Mouse (Mus musculus): ENCODE measurements around the gene Erc1. TPM values are rescaled to one million over a fixed set of nuclear protein-coding genes. Genes with fewer than 3 reads are reported as not detected.

Gene Erc1
- polyA plus RNA-seq, 1 experiment = 2.5 TPM

DNA sequence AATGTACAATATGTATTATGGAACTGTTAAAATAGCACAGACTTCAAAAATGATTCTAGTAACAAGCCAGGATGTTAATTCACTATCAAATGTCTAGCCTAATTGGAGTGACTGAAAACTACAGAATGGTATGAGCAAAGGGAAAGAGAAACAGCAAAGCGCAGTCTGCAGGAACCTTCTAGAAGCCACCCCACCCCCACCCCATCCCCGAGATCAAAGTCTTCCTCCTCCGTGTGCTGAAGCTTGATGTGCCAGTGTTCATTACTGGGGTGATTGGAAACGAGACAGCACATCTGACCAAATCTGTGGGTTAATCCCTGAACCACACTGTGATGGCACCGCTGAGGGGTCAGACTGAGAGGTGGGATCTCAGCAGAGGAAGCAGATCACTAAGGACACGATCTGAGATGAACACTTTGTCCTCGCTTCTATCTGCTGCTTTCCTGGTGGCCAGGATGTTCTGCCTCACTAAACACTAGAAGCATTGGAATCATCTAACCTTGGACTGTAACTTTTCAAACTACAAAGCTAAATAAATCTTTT, 98.8 kb downstream of the Erc1 start:
- TF ChIP-seq GATA1 (IDR thresholded peaks at IDR 0.05; ENCODE audit: low read length) = no peak

- no peak for TF ChIP-seq GATA1 (IDR thresholded peaks at IDR 0.05; ENCODE audit: low read length)
Measured at GRCm38 (mm10) chr6:119741861-119742260, 106.1 kb downstream of the Erc1 start.

- TF ChIP-seq GATA1 (IDR thresholded peaks at IDR 0.05; ENCODE audit: low read length) = no peak
Measured at GRCm38 (mm10) chr6:119740541-119740940, 107.4 kb downstream of the Erc1 start.

GRCm38 (mm10) chr6:119738638-119739375, 109.2 kb downstream of the Erc1 start:
- TF ChIP-seq GATA1 (IDR thresholded peaks at IDR 0.05; ENCODE audit: low read length) = no peak

DNA sequence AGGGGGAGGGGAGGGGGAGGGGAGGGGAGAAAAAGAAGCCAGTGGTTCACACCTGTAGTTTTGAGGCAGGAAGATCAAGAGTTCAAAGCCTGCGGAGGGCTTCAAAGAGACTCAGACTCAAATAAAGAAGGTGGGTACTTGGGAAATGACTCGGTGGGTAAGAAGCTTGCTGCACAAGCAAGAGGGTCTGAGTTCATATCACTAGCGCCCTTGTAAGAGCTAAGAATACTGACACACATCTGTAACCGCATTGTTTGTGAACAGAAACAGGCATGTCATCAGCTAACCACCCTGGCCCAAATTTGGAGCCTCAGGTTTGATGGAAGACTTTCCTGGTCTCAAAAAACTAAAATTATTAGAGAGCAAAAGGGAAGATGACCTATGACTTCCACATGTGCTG, 110.3 kb downstream of the Erc1 start:
- no peak for TF ChIP-seq GATA1 (IDR thresholded peaks at IDR 0.05; ENCODE audit: low read length)

- TF ChIP-seq GATA1 (IDR thresholded peaks at IDR 0.05; ENCODE audit: low read length) = no peak
Measured at GRCm38 (mm10) chr6:119735937-119736336, 112.0 kb downstream of the Erc1 start.

- no peak for TF ChIP-seq GATA1 (IDR thresholded peaks at IDR 0.05; ENCODE audit: low read length)
Measured at GRCm38 (mm10) chr6:119731155-119731554, 116.8 kb downstream of the Erc1 start.

GRCm38 (mm10) chr6:119715234-119715633, 132.7 kb downstream of the Erc1 start:
- no peak for TF ChIP-seq GATA1 (IDR thresholded peaks at IDR 0.05; ENCODE audit: low read length)

- TF ChIP-seq GATA1 (IDR thresholded peaks at IDR 0.05; ENCODE audit: low read length) = no peak
Measured at GRCm38 (mm10) chr6:119713961-119714360, 134.0 kb downstream of the Erc1 start.

- no peak for TF ChIP-seq GATA1 (IDR thresholded peaks at IDR 0.05; ENCODE audit: low read length)
Measured at GRCm38 (mm10) chr6:119712486-119712885, 135.5 kb downstream of the Erc1 start.

DNA sequence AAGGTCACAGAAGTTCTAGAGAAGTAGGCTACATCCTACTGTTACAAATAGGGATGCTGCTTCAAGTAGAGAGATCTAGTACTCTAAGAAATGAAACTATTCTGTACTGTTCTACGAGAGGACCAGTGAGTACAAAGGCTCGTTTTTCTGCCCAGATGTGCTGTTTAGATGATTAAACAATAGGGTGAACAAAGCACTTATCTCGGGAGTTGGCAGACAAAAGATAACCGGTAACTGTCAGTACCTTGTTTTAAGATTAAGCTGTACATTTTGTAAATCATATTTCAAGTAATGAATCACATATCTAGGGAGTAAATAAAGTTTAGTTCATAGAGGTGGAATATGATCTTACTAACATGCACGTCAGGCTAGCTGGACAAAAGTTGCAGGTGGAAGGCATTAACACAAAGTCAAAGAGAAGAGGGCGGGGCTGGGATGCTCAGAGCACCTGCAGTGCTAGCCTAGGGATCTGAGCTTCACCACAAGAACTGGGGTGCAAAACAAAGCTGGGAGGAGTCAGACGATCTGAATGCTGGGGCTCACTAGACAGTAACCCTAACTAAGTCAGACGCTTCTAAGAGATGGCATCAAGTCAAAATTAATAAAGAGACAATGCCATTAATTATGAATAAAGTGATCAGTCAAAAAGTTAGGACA, 136.2 kb downstream of the Erc1 start:
- TF ChIP-seq GATA1 (IDR thresholded peaks at IDR 0.05; ENCODE audit: low read length) = no peak

- TF ChIP-seq GATA1 (IDR thresholded peaks at IDR 0.05; ENCODE audit: low read length) = no peak
Measured at GRCm38 (mm10) chr6:119709552-119709951, 138.4 kb downstream of the Erc1 start.

- TF ChIP-seq GATA1 (IDR thresholded peaks at IDR 0.05; ENCODE audit: low read length) = no peak
Measured at GRCm38 (mm10) chr6:119707911-119708310, 140.1 kb downstream of the Erc1 start.

- no peak for TF ChIP-seq GATA1 (IDR thresholded peaks at IDR 0.05; ENCODE audit: low read length)
Measured at GRCm38 (mm10) chr6:119704899-119705298, 143.1 kb downstream of the Erc1 start.

GRCm38 (mm10) chr6:119692754-119693153, 155.2 kb downstream of the Erc1 start:
- TF ChIP-seq GATA1 (IDR thresholded peaks at IDR 0.05; ENCODE audit: low read length) = no peak

DNA sequence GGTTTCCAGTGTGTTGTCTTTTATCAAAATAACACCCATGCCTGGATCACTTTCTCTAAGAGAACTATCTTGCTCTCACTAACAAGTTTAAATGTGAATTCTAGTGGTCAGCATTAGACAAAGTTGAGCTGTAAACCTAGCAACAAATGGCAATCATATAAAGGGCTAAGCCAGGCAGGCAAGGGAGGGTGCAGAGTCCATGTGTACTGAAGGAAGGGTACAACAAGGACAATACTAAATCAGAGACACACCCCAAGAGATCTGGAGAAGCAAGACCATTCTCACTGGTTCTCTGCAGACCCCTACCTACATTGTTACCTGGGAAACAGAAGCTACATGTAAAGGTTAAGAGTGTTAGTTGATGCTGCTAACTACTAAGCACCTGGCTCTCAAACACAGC, 161.5 kb downstream of the Erc1 start:
- no peak for TF ChIP-seq GATA1 (IDR thresholded peaks at IDR 0.05; ENCODE audit: low read length)

GRCm38 (mm10) chr6:119680746-119681145, 167.2 kb downstream of the Erc1 start:
- TF ChIP-seq GATA1 (IDR thresholded peaks at IDR 0.05; ENCODE audit: low read length) = no peak
